Mouse (Mus musculus): ENCODE results near the gene Nf2.

Nf2 gene

DNA sequence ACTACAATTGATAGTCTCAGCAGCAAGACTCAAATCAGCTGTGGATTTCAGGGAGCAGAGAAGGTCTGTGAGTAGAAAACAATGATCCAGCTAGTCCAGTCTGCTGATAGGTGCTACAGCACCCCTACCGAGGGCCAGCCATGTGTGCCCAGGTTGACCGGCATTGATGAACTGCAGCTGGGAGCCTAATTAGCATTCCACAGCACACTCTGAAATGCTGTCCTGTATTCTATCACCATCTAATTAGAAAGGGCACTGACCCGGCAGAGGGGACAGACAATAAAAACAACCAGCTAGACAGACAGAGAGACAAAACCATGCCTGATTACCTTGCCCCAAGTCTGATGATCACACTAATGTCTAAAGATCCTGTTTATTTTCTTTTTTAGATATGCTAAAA, 56.3 kb downstream of the Nf2 start:
- no peak for DNase-seq (ENCODE audit: low spot score in 2 of 2)

DNA sequence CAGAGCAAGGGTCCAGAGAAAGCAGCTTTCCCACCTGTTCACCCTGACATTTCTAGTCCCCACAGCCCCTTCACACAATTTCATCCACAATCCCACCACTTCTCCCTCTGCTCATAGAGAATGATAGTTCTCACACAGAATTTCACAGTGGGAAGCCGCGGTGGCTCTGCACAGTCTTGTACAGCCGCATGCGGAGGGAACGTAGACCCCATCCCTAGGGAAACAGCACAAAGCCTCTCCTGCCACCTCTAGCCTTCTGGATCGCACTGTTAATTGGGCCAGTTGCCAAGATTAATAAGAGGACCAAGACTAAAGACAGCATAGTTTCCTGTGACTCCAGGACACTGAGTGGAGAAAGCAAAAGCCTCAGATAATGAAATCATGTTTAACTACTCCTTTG, 57.8 kb downstream of the Nf2 start:
- DNase-seq (ENCODE audit: low spot score in 2 of 2) = no peak

DNA sequence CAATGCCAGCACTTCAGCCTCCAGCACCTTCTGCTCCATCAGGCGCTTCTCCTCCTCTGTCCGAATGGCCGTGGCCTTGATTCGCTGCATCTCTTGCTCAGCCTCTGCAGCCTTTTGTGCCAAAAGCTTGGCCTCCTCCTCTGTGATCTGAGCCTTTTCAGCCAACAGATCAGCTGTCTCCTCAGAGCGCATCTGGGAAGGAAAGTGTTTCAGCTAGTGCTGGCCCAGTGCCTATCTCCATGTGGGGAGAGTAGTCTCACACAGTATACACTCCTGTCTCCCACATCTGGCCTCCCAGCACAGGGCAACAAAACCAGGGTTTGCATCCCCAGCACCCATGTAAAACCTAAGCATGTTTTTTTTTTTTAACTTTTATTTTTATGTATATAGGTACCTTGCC, 59.6 kb downstream of the Nf2 start:
- no peak for DNase-seq (ENCODE audit: low spot score in 2 of 2)

GRCm38 (mm10) chr11:4784629-4785142, 64.7 kb downstream of the Nf2 start:
- DNase-seq (ENCODE audit: low spot score in 2 of 2) = no peak

GRCm38 (mm10) chr11:4783116-4783515, 66.2 kb downstream of the Nf2 start:
- no peak for DNase-seq (ENCODE audit: low spot score in 2 of 2)

DNA sequence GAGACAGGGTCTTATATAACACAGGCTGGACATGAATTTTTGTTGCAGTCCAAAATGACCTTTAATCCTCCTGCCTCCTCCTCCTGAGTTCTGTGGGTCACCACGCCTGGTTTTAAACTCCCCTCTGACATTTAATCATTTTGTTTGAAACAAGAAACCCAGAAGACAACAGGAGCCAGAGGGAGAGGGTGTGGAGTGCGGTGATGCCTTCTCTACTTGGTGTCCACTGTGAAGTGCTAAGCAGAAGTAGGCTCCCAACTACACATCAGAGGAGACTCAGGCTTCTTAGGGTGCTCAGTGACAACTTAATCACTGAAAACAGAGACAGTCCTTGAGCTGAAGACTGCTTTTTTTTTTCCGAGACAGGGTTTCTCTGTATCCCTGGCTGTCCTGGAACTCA, 68.4 kb downstream of the Nf2 start:
- no peak for DNase-seq (ENCODE audit: low spot score in 2 of 2)

DNA sequence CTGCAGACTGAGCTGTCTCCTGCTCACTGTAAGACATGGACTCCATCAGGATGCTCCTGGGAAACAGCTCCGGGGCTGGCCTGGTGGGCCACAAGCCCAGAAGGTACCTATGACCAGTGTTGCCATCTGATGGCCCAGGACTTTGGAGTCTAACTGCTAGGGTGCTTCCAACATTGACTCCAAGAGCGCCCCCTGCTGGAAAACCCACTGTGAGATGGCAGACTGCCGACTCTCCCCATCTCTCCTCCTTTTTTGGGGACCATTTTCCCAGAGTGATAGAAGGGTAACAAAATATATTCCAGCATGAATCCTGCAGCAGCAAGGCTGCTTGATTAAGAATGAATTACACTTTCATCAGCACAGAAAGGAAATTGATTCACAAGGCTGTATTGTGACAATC, 76.4 kb downstream of the Nf2 start:
- peak in 1 of 2 experiments; percentile 37 for DNase-seq (ENCODE audit: low spot score in 2 of 2)

GRCm38 (mm10) chr11:4771756-4772155, 77.6 kb downstream of the Nf2 start:
- DNase-seq (ENCODE audit: low spot score in 2 of 2) = no peak

DNA sequence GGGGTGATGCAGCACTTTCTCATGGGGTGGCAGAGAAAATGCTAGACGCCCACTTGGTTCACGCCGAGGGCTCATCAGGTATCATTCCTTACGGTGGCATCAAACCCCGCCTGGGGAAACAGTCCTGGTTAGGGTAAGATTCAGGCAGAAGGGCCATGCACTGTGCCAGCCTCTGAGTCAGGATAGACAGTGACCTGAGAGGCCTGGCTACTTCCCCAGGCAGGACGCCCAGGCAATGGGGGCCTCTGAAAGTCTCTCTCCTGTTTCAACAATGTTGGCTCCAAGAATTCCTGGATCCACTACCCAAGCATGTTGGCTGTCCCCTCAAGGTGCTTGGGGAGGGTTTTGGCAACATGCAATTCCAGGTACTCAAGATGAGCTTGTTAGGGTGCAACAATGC, 79.5 kb downstream of the Nf2 start:
- DNase-seq (ENCODE audit: low spot score in 2 of 2) = no peak

DNA sequence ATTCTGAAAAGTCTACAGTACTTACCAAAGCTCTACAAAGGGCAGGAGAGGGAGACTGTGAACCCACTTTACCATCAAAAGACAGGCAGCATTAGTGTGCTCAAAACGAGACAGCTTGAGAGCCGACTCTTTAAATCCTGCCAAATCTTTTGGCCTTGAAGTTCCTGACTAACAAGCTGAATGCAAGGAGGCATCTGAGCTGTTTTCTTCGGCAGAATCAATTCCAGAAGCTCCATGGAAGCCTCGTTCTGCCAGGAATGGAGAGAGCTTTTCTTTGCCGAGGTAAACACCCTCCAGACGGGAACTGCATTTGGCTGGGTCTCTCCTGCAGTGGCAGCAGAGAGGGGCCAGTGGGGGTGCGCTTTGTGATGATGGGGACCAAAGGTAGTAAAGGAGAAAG, 80.0 kb downstream of the Nf2 start:
- no peak for DNase-seq (ENCODE audit: low spot score in 2 of 2)

- no peak for DNase-seq (ENCODE audit: low spot score in 2 of 2)
Observed at GRCm38 (mm10) chr11:4768399-4768798, 80.9 kb downstream of the Nf2 start.

- no peak for DNase-seq (ENCODE audit: low spot score in 2 of 2)
Observed at GRCm38 (mm10) chr11:4764476-4764875, 84.9 kb downstream of the Nf2 start.

DNA sequence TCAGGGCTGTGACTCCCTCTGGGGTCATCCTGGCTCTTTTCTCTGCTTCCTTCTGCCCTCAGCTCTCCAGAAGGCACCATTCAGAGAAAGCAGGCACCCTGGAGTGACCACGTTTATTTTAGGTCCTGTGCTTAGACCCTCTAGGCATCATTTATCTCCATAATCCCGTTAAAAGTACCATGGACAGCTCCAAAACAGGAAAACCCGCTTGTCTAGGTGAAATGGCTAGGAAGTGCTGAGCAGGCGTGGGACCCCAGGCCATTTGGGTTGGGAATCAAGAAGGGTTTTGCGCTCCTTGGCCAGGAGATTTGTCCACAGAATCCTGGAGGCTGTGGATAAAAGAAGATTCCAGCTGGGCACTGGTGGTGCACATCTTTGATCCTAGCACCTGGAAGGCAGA, 85.7 kb downstream of the Nf2 start:
- DNase-seq (ENCODE audit: low spot score in 2 of 2) = no peak

DNA sequence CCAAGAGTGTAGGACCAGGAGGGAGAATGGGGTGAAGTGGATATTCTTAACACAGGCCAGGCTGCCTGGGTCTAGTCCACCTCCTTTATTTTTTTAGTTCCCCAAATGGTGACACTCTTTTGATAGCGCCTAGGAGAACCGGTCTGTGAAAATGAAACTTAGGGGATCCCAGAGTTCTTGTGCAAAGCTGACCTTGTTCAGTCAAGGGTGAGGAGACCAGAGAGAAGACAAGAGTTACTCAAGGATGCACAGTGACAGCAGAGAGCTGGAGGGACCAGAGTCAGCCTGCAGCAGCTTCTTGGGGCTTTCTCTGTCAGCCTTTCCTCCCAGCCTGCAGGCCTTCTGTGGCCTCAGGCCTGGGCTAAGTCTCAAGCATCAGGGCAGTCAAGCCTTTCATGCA, 86.8 kb downstream of the Nf2 start:
- no peak for DNase-seq (ENCODE audit: low spot score in 2 of 2)

DNA sequence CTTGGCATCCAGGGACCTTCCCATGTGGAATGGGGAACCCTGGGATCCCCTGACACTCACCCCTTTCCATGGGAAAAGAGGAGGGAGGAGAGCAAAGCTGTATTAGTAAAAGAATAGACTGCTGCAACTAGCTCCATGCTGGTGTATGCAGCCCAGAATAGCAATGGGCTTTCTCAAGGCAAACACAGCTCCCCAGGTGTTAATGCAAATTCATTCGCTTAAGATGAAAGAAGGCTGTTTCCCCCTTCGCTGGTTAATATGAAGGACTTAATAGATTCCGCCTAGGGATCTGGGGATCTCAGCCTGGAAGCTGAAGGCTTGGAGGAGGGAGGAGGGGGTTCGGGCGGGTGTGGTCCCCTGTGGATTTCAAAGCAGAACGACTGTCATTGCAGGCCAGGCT, 87.3 kb downstream of the Nf2 start:
- no peak for DNase-seq (ENCODE audit: low spot score in 2 of 2)

GRCm38 (mm10) chr11:4760438-4760837, 88.9 kb downstream of the Nf2 start:
- DNase-seq (ENCODE audit: low spot score in 2 of 2) = no peak

DNA sequence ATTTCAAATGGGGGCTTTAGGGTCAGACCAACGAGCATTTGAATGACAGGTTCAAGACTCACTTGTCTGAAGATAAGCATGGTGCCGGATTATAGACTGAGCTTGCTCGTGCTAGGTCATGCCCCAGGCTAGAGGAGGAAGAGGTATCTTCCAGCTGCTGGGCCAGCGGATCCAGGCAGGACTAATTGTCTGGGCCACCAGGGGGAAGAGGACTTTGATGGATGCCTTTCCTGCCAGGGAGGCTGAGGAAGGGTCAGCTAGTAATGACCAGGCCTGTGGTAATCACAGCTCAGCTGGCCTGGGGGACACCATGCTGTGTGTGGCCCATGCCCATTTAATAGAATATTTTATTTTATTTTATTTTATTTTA, 91.6 kb downstream of the Nf2 start:
- DNase-seq (ENCODE audit: low spot score in 2 of 2) = no peak

GRCm38 (mm10) chr11:4756984-4757788, 92.2 kb downstream of the Nf2 start:
- DNase-seq (ENCODE audit: low spot score in 2 of 2) = no peak

GRCm38 (mm10) chr11:4756460-4756859, 92.9 kb downstream of the Nf2 start:
- DNase-seq (ENCODE audit: low spot score in 2 of 2) = no peak

DNA sequence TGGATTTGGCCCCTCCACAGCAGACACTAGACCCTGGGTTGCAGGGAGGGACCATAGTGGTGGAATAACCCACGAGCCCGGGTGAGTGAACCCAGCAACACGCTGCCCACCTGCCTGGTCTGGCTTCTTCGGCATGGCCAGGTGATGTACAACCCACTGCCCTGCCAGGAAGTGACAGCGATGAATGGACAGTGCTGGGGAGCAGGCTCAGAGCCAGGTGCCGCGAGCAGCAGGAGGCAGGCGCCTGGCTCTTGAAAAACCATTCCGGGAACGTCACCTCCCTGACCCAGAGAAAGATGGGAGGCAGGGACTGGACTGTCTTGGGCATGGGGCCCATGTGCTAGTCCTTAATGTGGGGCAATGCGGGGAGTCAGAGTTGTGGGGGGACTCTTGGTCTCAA, 94.5 kb downstream of the Nf2 start:
- DNase-seq (ENCODE audit: low spot score in 2 of 2) = no peak

DNA sequence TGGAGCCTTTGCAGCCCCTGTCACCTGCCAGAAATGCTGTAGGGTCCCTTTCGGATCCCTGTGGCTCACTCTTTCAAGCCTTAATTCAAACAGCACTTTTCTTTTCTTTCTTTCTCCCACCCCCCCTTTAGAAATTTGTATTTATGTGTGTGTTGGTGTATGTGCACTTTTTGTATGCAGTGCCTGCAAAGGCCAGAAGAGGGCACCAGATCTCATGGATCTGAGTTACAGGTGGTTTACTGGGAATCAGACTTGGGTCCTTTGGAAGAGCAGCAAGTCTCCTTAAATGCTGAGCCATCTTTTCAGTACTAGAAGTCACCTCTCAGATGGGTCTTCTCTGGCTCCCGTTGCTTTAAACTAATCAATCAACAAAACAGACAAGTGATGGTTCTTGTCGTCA, 95.3 kb downstream of the Nf2 start:
- DNase-seq (ENCODE audit: low spot score in 2 of 2) = no peak

- DNase-seq (ENCODE audit: low spot score in 2 of 2) = no peak
Observed at GRCm38 (mm10) chr11:4752836-4753235, 96.5 kb downstream of the Nf2 start.

- no peak for DNase-seq (ENCODE audit: low spot score in 2 of 2)
Observed at GRCm38 (mm10) chr11:4750263-4750662, 99.1 kb downstream of the Nf2 start.

- DNase-seq (ENCODE audit: low spot score in 2 of 2) = no peak
Observed at GRCm38 (mm10) chr11:4747285-4747684, 102.1 kb downstream of the Nf2 start.

All from right cerebral cortex, postnatal 36 days (tissue).